Mouse (Mus musculus) CH12.LX (cell line): ENCODE measurements around the gene Car11. TPM values are rescaled to one million over a fixed set of nuclear protein-coding genes. Genes with fewer than 3 reads are reported as not detected.

Source experiments
- DNase-seq: peaks from one replicate; pipeline ENCODE4 v3.0.0-alpha.2; 2013; ENCODE audit errors: extremely low read depth
- H3K27ac ChIP-seq: 2 replicates; pipeline ENCODE4 v1.5.1; 2012; ENCODE audit warnings: low read depth, mild to moderate bottlenecking, control low read depth, moderate library complexity; ENCODE audit not compliant: insufficient read depth
- H3K27me3 ChIP-seq: replicated peaks from 2 replicates; pipeline ENCODE3; 2012; ENCODE audit warnings: inconsistent platforms
- H3K36me3 ChIP-seq, 2 experiments: replicated peaks in 1 of 2; 2 replicates each; pipeline versions ENCODE3 to v1.6.1; 2012; ENCODE audit warnings: inconsistent platforms in 1 of 2, low read length in 1 of 2, mild to moderate bottlenecking in 1 of 2, mixed read lengths in 1 of 2, moderate library complexity in 1 of 2; ENCODE audit not compliant: control insufficient read depth in 1 of 2, insufficient read depth in 1 of 2
- H3K4me1 ChIP-seq, 2 experiments: 2 replicates each; pipeline ENCODE4 v1.6.1; 2012; ENCODE audit warnings: inconsistent platforms in 1 of 2, moderate library complexity in 1 of 2; ENCODE audit not compliant: insufficient read depth in 2 of 2, control insufficient read depth in 1 of 2
- H3K4me2 ChIP-seq: 2 replicates; pipeline ENCODE4 v1.6.1; 2012; ENCODE audit warnings: low read depth, mild to moderate bottlenecking, control low read depth; ENCODE audit not compliant: poor library complexity, insufficient read depth, severe bottlenecking
- H3K4me3 ChIP-seq, 3 experiments: fragments of 150-350 bp in 1 of 3; sonication (generic) in 1 of 3; replicated peaks in 1 of 3; 2 replicates each; pipeline versions ENCODE3 to v1.5.1; 2011 to 2012; ENCODE audit warnings: low read depth in 2 of 3, low read length in 2 of 3, mild to moderate bottlenecking in 2 of 3, moderate library complexity in 2 of 3, control low read depth in 1 of 3, improper control_type of control experiment in 1 of 3, inconsistent platforms in 1 of 3, mixed read lengths in 1 of 3; ENCODE audit not compliant: poor library complexity in 1 of 3
- H3K79me2 ChIP-seq: replicated peaks from 2 replicates; pipeline ENCODE4 v1.6.1; 2012; ENCODE audit warnings: mild to moderate bottlenecking, moderate library complexity; ENCODE audit not compliant: control insufficient read depth, poor library complexity, insufficient read depth, severe bottlenecking; ENCODE audit errors: extremely low read depth
- H3K9ac ChIP-seq: 2 replicates; pipeline ENCODE4 v1.6.1; 2012; ENCODE audit warnings: low read depth, mild to moderate bottlenecking, control low read depth, moderate library complexity; ENCODE audit not compliant: insufficient read depth
- H3K9me3 ChIP-seq: replicated peaks from 2 replicates; pipeline ENCODE3; 2012; ENCODE audit warnings: low read length, inconsistent platforms, mixed read lengths
- CHD2 ChIP-seq: IDR thresholded peaks from 2 replicates; pipeline ENCODE4 v1.6.1; 2011; ENCODE audit warnings: low read length, improper control_type of control experiment
- E2F4 ChIP-seq: IDR thresholded peaks from 2 replicates; pipeline ENCODE4 v1.6.1; 2011; ENCODE audit warnings: low read depth, low read length, improper control_type of control experiment; ENCODE audit not compliant: insufficient replicate concordance
- GABPA ChIP-seq: IDR thresholded peaks from 2 replicates; pipeline ENCODE4 v1.6.1; 2012; ENCODE audit warnings: low read depth, low read length, improper control_type of control experiment, inconsistent platforms; ENCODE audit not compliant: insufficient replicate concordance
- IRF4 ChIP-seq: IDR thresholded peaks from 2 replicates; pipeline ENCODE4 v1.6.1; 2014; ENCODE audit warnings: low read depth, mild to moderate bottlenecking, inconsistent platforms, low read length, improper control_type of control experiment
- JUN ChIP-seq: IDR thresholded peaks from 2 replicates; pipeline ENCODE4 v1.6.1; 2011; ENCODE audit warnings: low read depth, mild to moderate bottlenecking, low read length, improper control_type of control experiment, moderate library complexity; ENCODE audit not compliant: insufficient read depth
- JUND ChIP-seq: conservative IDR thresholded peaks from 2 replicates; pipeline ENCODE4 v1.6.1; 2011; ENCODE audit warnings: low read depth, low read length, improper control_type of control experiment
- MAFK ChIP-seq: IDR thresholded peaks from 2 replicates; pipeline ENCODE4 v1.6.1; 2011; ENCODE audit warnings: low read length, improper control_type of control experiment; ENCODE audit not compliant: insufficient replicate concordance
- MEF2A ChIP-seq: IDR thresholded peaks from 2 replicates; pipeline ENCODE4 v1.6.1; 2014; ENCODE audit warnings: low read depth, mild to moderate bottlenecking, inconsistent platforms, low read length, improper control_type of control experiment, borderline replicate concordance
- MYC ChIP-seq: IDR thresholded peaks from 2 replicates; pipeline ENCODE4 v1.6.1; 2011; ENCODE audit warnings: low read depth, mild to moderate bottlenecking, improper control_type of control experiment, low read length
- NELFE ChIP-seq: IDR thresholded peaks from 2 replicates; pipeline ENCODE4 v1.6.1; 2011; ENCODE audit warnings: low read depth, low read length, improper control_type of control experiment
- NRF1 ChIP-seq: IDR thresholded peaks from 2 replicates; pipeline ENCODE4 v1.6.1; 2014; ENCODE audit warnings: low read depth, mild to moderate bottlenecking, inconsistent platforms, low read length, improper control_type of control experiment, moderate library complexity
- PAX5 ChIP-seq: IDR thresholded peaks from 2 replicates; pipeline ENCODE4 v1.6.1; 2012; ENCODE audit warnings: low read length, inconsistent platforms, mixed read lengths
- POLR2A ChIP-seq: IDR thresholded peaks from 2 replicates; pipeline ENCODE4 v1.6.1; 2011; ENCODE audit warnings: low read depth, mild to moderate bottlenecking, improper control_type of control experiment, low read length
- POLR2AphosphoS2 ChIP-seq: IDR thresholded peaks from 2 replicates; pipeline ENCODE4 v1.6.1; 2011; ENCODE audit warnings: low read depth, low read length, improper control_type of control experiment
- TBP ChIP-seq: conservative IDR thresholded peaks from 2 replicates; pipeline ENCODE4 v1.6.1; 2011; ENCODE audit warnings: low read depth, low read length, improper control_type of control experiment
- TCF12 ChIP-seq: IDR thresholded peaks from 2 replicates; pipeline ENCODE4 v1.6.1; 2014; ENCODE audit warnings: low read depth, mild to moderate bottlenecking, inconsistent platforms, low read length, improper control_type of control experiment
- ZC3H11A ChIP-seq: IDR thresholded peaks from 2 replicates; pipeline ENCODE4 v1.6.1; 2012; ENCODE audit warnings: low read depth, mild to moderate bottlenecking, inconsistent platforms, low read length, improper control_type of control experiment
- dilution Hi-C: fragments of 300-500 bp; cut with MboI; formaldehyde crosslinking; loops from 2 replicates; pipeline ENCODE4 v1.14.3; 2020; ENCODE audit warnings: low sequenced_read_pairs; ENCODE audit not compliant: extremely low pct_unique_long_range_greater_than_20kb, extremely low pct_ligation_motif_present
- in situ Hi-C: fragments of 300-500 bp; cut with MboI; formaldehyde crosslinking; loops from 3 replicates; pipeline ENCODE4 v1.14.3; 2019; ENCODE audit warnings: low sequenced_read_pairs, low pct_ligation_motif_present, low pct_unique_long_range_greater_than_20kb, mixed read lengths
- polyA plus RNA-seq: library from polyadenylated mRNA; unstranded; fragments of >175 nt; gene quantifications from 2 replicates; pipeline ENCODE4 v1.2.1, GENCODE M21; 2012; ENCODE audit warnings: low read depth; ENCODE audit not compliant: insufficient read length
- total RNA-seq, 2 experiments: library from RNA; depleted of rRNA; stranded (reverse); fragments of 300-350 nt in 1 of 2; fragments of >200 nt in 1 of 2; gene quantifications; 2 replicates each; pipeline ENCODE4 v1.2.3; 2012 to 2014

The Car11 gene
- total and polyA plus RNA-seq, 3 experiments = not detected

DNA sequence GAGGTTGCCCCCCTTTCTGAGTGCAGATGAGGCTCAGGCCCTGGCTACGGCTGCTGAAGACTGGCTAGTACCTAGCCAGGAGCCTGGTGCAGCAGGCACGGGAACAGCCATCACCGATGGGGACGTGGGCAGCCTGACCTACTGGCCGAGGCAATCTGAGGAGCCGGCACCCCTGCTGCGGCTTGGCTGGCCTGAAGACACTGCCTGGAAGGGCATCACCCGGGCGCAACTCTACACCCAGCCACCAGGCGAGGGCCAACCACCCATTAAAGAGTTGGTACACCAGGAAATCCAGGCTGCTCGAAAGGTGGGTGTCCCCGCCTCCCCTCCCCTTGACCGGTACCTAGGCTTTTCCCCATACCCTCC, 22.7 kb downstream of the Car11 start:
- Histone ChIP-seq H3K4me3 (no peak overlapping the region), H3K79me2 (peaks cover 20% of the 10 kb centered on the region), H3K36me3 (peaks cover 81 to 87% of the 10 kb centered on the region in 2 experiments), H3K4me2 (no peak overlapping the region), H3K27me3 (no peaks in the 10 kb centered on the region), H3K9ac (no peak overlapping the region), H3K4me1 (peaks cover 7 to 26% of the 10 kb centered on the region in 2 experiments; a peak in 3 of 4 replicates), H3K27ac (no peak overlapping the region), H3K9me3 (no peaks in the 10 kb centered on the region)
- in situ Hi-C loops = no loop called here
- DNase-seq = no peak
- no peak for TF ChIP-seq TCF12
- TF ChIP-seq JUN = no peak
- no peak for TF ChIP-seq PAX5
- TF ChIP-seq NELFE = no peak
- no peak for TF ChIP-seq E2F4
- TF ChIP-seq GABPA = no peak
- TF ChIP-seq JUND = no peak
- TF ChIP-seq MEF2A = no peak
- no peak for TF ChIP-seq IRF4
- dilution Hi-C loops = no loop called here

DNA sequence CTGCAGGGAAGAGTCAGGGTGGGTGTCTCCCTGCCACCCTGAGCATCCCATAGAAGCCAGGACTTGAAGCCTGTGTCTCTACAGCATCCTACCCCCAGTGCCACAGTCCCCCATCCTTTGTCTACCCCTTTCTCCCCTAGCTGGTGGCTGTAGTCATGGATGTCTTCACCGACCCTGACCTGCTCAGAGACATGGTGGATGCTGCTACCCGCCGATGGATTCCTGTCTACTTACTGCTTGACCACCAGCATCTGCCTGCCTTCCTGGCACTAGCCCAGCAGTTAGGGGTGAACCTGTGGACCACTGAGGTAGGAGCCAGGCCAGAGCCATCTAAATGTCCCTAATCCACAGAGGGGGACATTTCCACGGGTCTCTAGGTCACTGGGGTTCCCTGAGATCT, 23.7 kb downstream of the Car11 start:
- in situ Hi-C loops (no loop called here), dilution Hi-C loops (no loop called here)
- Histone ChIP-seq H3K9me3 (no peaks in the 10 kb centered on the region), H3K4me2 (no peak overlapping the region), H3K9ac (no peak overlapping the region), H3K79me2 (peaks cover 17% of the 10 kb centered on the region)
- no peak for DNase-seq
- TF ChIP-seq NELFE (no peak), POLR2A (0 out of 2 replicates have a peak, but pooled peaks have one; percentile 25), JUND (no peak), CHD2 (no peak), POLR2AphosphoS2 (no peak)
- TF ChIP-seq, all 38 proteins: peak for 1
- Histone ChIP-seq H3K4me1 (peaks cover 7 to 26% of the 10 kb centered on the region in 2 experiments; a peak in 3 of 4 replicates), H3K27me3 (no peaks in the 10 kb centered on the region), H3K27ac (no peak overlapping the region), H3K36me3 (peaks cover 88 to 96% of the 10 kb centered on the region in 2 experiments), H3K4me3 (no peak overlapping the region)

DNA sequence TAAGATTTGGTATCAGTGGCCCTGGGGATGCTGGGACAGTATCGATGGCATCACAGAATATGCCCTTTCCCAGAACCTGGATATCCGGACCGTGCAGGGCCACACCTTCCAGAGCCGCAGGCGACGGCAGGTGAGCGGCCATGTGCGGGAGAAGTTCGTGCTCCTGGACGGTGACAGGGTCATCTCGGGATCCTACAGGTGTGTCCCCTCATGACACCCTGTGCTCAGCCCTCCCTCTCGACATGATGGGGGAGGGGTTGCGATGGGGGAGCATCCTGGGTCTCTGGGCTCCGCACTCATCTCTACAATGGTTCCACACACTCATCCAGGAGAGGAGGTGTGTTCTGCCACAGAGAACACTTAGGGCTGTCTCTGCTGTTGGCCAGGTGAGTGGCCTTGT, 24.1 kb downstream of the Car11 start:
- no peaks in the 10 kb centered on the region for H3K9me3 ChIP-seq
- no peak overlapping the region for H3K4me2 ChIP-seq
- no peak overlapping the region for H3K9ac ChIP-seq
- no peaks in the 10 kb centered on the region for H3K27me3 ChIP-seq
- dilution Hi-C loops (no loop called here), in situ Hi-C loops (no loop called here)
- H3K27ac ChIP-seq = no peak overlapping the region
- H3K36me3 ChIP-seq = peaks cover 90 to 98% of the 10 kb centered on the region in 2 experiments
- H3K79me2 ChIP-seq = peaks cover 12% of the 10 kb centered on the region
- peaks cover 7 to 26% of the 10 kb centered on the region in 2 experiments; a peak in 3 of 4 replicates for H3K4me1 ChIP-seq
- no peak overlapping the region for H3K4me3 ChIP-seq
- TF ChIP-seq NRF1 = no peak
- TF ChIP-seq MAFK = no peak
- no peak for TF ChIP-seq TBP
- TF ChIP-seq ZC3H11A = no peak
- no peak for TF ChIP-seq MYC
- no peak for DNase-seq
